Mouse (Mus musculus) neural tube, embryonic 12.5 days (tissue): ENCODE data around the gene Gm45337. TPM values are rescaled to one million over a fixed set of nuclear protein-coding genes. Genes with fewer than 3 reads are reported as not detected.

Source experiments
- ATAC-seq: fragments of 200-750 bp; cut with Nextera tagmentation; 2 replicates; pipeline ENCODE4 v1.8.0; 2017; ENCODE audit warnings: low read depth, mild to moderate bottlenecking, moderate TSS enrichment, moderate library complexity; ENCODE audit not compliant: low FRiP score
- H3K27ac ChIP-seq: fragments of 300-500 bp; sonication (generic); 2 replicates; pipeline ENCODE4 v1.5.1; 2016
- H3K27me3 ChIP-seq: fragments of 300-500 bp; sonication (generic); replicated peaks from 2 replicates; pipeline ENCODE4 v1.6.1; 2016; ENCODE audit warnings: mild to moderate bottlenecking
- H3K36me3 ChIP-seq: fragments of 300-500 bp; sonication (generic); 2 replicates; pipeline ENCODE4 v1.6.1; 2016; ENCODE audit warnings: mild to moderate bottlenecking
- H3K4me1 ChIP-seq: fragments of 300-500 bp; sonication (generic); 2 replicates; pipeline ENCODE4 v1.6.1; 2016
- H3K4me2 ChIP-seq: fragments of 300-500 bp; sonication (generic); replicated peaks from 2 replicates; pipeline ENCODE4 v1.6.1; 2016; ENCODE audit warnings: mild to moderate bottlenecking
- H3K4me3 ChIP-seq: fragments of 300-500 bp; sonication (generic); 2 replicates; pipeline ENCODE4 v1.5.1; 2016
- H3K9ac ChIP-seq: fragments of 300-500 bp; sonication (generic); 2 replicates; pipeline ENCODE4 v1.6.1; 2016; ENCODE audit warnings: mild to moderate bottlenecking
- H3K9me3 ChIP-seq: fragments of 300-500 bp; sonication (generic); 2 replicates; pipeline ENCODE4 v1.6.1; 2016; ENCODE audit warnings: mild to moderate bottlenecking
- WGBS: fragments of 180-500 bp; shearing (Covaris S2); methylation state at CpG from one replicate; pipeline ENCODE4 v1.1.7; 2016; 5-methylcytosine and 5-hydroxymethylcytosine counted together
- polyA plus RNA-seq: library from polyadenylated mRNA; unstranded; fragments of >200 nt; fragmentation: Nextera tagmentation; extraction: Ambion mirVana; gene quantifications from 2 replicates; pipeline ENCODE4 v1.2.1, GENCODE M21; 2016

Gene Gm45337
- polyA plus RNA-seq, 1 experiment from 2014 or later, result not detected

DNA sequence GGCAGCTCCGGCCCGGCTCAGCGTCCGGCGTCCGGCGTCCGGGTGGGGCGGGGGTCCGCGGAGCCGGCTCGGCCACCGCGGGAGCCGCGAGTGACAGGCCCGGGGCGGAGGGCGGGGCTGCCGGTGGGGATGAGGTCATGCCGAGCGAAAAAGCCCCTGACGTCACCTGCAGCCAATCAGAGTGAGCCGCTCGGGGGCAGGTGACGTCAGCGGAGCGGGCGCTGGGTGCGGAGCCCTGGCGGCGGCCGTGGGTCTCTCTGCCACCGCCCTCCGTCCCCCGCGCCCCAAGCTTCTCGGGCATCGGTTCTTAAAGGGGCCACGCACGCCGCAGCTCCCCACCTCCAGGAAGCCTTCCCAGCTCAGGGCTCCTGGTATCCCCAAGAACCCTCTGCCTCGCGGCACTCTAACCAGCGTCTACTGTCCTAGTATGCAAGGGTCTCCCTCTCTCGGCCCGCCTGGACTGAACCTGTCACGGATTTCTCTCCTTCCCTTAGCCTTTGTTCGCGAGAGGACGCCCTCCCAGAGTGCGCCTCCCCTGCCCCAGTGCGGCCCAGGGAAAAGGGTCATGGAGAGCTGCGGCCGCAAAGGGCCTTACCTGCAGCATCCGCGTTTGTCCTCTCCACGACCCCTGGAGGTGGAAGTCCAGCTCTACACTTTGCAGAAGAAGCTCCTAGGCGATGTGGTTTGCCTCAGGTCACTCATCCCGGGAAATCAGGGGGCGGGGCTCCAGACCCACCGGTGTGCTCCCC, 49.0 kb downstream of the Gm45337 start, which contains the start of gene Dusp8:
Dusp8 (minus strand) TSS at position 661 of the 749 bp plus-strand sequence.
- ATAC-seq, result peak; percentile 85
- Histone ChIP-seq H3K4me2 (peak within 1 kb of the TSS; percentile 88), H3K4me1 (peaks cover 52% of the 10 kb centered on the region)

GRCm38 (mm10) chr7:142094301-142095143, 49.9 kb downstream of the Gm45337 start:
- Histone ChIP-seq H3K9me3 (no peaks in the 10 kb centered on the region), H3K4me3 (peak overlapping the region; percentile 92), H3K27me3 (peaks cover 26% of the 10 kb centered on the region), H3K4me1 (peaks cover 60% of the 10 kb centered on the region), H3K4me2 (peak overlapping the region; percentile 88), H3K9ac (peak overlapping the region; percentile 96), H3K36me3 (no peaks in the 10 kb centered on the region; the same call in 1 of the 2 replicates), H3K27ac (peak overlapping the region; percentile 82)
- WGBS, result under 1% methylated on average over 89 of the region's 89 CpGs
- peak; percentile 25 for ATAC-seq

More for the DNA sequence above, 49.0 kb downstream of the Gm45337 start, which contains the start of gene Dusp8:
- H3K36me3 ChIP-seq, result no peaks in the 10 kb centered on the region
- peaks cover 26% of the 10 kb centered on the region for H3K27me3 ChIP-seq
- no peaks in the 10 kb centered on the region for H3K9me3 ChIP-seq
- peak within 1 kb of the TSS; percentile 96 for H3K9ac ChIP-seq
- peak within 1 kb of the TSS; percentile 82 for H3K27ac ChIP-seq
- WGBS, result under 1% methylated on average over 62 of the region's 63 CpGs
- peak within 1 kb of the TSS; percentile 92 for H3K4me3 ChIP-seq

DNA sequence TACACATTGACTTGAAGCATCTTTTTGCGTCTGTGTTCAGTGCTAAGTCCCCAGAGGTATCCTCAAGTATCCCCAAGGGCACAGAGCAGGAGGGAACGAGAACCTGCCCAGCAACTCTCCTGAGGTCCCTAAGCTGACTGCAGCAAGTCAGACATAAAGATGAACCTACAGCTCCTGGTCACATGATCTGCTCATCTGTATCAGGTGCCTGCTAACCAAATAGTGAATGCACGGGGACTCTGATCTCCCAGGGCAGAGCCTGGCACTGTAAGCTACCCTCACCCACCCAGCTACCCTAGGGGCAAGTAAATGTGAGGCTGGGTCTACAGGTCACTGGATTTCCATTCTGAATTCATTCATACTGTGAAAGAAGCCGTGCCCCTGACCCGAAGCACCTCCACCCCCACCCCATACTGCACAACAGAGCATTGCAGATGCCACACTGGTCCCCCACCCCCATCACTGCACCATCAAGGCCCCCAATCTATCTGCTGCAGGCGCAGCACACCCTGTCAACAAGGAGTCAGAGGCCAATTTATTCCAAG, 50.6 kb downstream of the Gm45337 start:
- peak overlapping the region; percentile 92 for H3K4me3 ChIP-seq
- peak overlapping the region; percentile 88 for H3K4me2 ChIP-seq
- H3K4me1 ChIP-seq, result peaks cover 68% of the 10 kb centered on the region
- H3K9me3 ChIP-seq, result no peaks in the 10 kb centered on the region
- ATAC-seq, result no peak
- WGBS, result 24% methylated on average over 6 of the region's 6 CpGs
- H3K36me3 ChIP-seq, result no peaks in the 10 kb centered on the region; the same call in 1 of the 2 replicates
- H3K27me3 ChIP-seq, result peaks cover 26% of the 10 kb centered on the region
- H3K27ac ChIP-seq, result no peak overlapping the region; the same call in 1 of the 2 replicates
- peak overlapping the region; percentile 96 for H3K9ac ChIP-seq

Other genes with a start within 250 kb of the Gm45337 start
- gene Tollip, start 226.1 kb downstream of the Gm45337 start, polyA plus RNA-seq, result 70.1 and 74.1 TPM in 2 replicates
- 21.0 and 21.2 TPM in 2 replicates for gene Brsk2, start 194.9 kb downstream of the Gm45337 start, polyA plus RNA-seq
- 51.3 and 52.2 TPM in 2 replicates for gene Mob2, start 83.5 kb downstream of the Gm45337 start, polyA plus RNA-seq
- 61.6 and 63.6 TPM in 2 replicates for gene Dusp8, start 48.8 kb downstream of the Gm45337 start, polyA plus RNA-seq
- gene Gm45618, start 23.9 kb downstream of the Gm45337 start, polyA plus RNA-seq, result not detected in 2 replicates
- not detected in 2 replicates for gene Gm39115, start 8.6 kb downstream of the Gm45337 start, polyA plus RNA-seq
- gene Gm29735, start 12.5 kb upstream of the Gm45337 start, polyA plus RNA-seq, result not detected in 2 replicates
- gene Gm4553, start 21.1 kb upstream of the Gm45337 start, polyA plus RNA-seq, result not detected in 2 replicates
- gene Krtap5-2, start 31.4 kb upstream of the Gm45337 start, polyA plus RNA-seq, result not detected in 2 replicates
- gene Gm10153, start 45.8 kb upstream of the Gm45337 start, polyA plus RNA-seq, result not detected in 2 replicates
- gene Krtap5-3, start 56.8 kb upstream of the Gm45337 start, polyA plus RNA-seq, result not detected in 2 replicates
- gene Gm7579, start 67.3 kb upstream of the Gm45337 start, polyA plus RNA-seq, result not detected in 2 replicates
- not detected in 2 replicates for gene Krtap5-5, start 85.4 kb upstream of the Gm45337 start, polyA plus RNA-seq
- not detected in 2 replicates for gene Gm40460, start 96.5 kb upstream of the Gm45337 start, polyA plus RNA-seq
- gene Gm2431, start 113.7 kb upstream of the Gm45337 start, polyA plus RNA-seq, result not detected in 2 replicates
- not detected in 2 replicates for gene Gm4559, start 129.8 kb upstream of the Gm45337 start, polyA plus RNA-seq
- gene Krtap5-1, start 152.5 kb upstream of the Gm45337 start, polyA plus RNA-seq, result not detected in 2 replicates
- not detected in 2 replicates for gene Krtap5-4, start 158.9 kb upstream of the Gm45337 start, polyA plus RNA-seq
- gene Ifitm10, start 229.1 kb upstream of the Gm45337 start, polyA plus RNA-seq, result 0.47 and 1.2 TPM in 2 replicates
- 0.90 and 1.5 TPM in 2 replicates for gene Gm49369, start 238.1 kb upstream of the Gm45337 start, polyA plus RNA-seq
- 200 and 207 TPM in 2 replicates for gene Ctsd, start 243.4 kb upstream of the Gm45337 start, polyA plus RNA-seq